Mouse (Mus musculus): Measurements from ENCODE around the gene Gm14496. TPM values are rescaled to one million over a fixed set of nuclear protein-coding genes. Genes with fewer than 3 reads are reported as not detected.
"Not testable (repeated sequence)": the region's sequence is repeated elsewhere in the genome, so short reads cannot be mapped to it uniquely, and the experiment has no call there.

Gm14496 gene
- total RNA-seq (2021) = not detected
- long read RNA-seq, experiment 1 = 0 reads
- long read RNA-seq, experiment 2 = 0 reads

DNA sequence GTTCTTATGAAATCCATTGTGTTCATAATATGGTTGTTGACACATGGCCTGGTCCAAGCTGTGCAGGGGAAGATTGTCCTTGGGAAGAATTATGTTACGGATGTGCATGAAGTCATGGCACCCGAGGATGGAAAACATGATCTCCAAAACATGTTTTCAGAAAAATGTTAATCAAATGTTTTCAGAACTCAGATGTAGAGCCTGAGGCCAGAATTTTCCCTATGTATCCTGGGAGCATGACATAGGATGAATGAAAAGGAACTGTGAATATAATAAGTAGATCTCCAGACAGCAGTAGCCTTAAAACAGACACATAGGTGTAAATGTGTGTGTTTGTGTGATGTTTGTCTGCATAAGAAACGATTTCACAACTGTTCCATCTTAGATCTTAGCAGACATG, at the start of gene Gm14496:
Gm14496 (plus strand) TSS at position 301 of the 400 bp plus-strand sequence.
- DNase-seq (ENCODE audit: low spot score in 2 of 2) = no peak

DNA sequence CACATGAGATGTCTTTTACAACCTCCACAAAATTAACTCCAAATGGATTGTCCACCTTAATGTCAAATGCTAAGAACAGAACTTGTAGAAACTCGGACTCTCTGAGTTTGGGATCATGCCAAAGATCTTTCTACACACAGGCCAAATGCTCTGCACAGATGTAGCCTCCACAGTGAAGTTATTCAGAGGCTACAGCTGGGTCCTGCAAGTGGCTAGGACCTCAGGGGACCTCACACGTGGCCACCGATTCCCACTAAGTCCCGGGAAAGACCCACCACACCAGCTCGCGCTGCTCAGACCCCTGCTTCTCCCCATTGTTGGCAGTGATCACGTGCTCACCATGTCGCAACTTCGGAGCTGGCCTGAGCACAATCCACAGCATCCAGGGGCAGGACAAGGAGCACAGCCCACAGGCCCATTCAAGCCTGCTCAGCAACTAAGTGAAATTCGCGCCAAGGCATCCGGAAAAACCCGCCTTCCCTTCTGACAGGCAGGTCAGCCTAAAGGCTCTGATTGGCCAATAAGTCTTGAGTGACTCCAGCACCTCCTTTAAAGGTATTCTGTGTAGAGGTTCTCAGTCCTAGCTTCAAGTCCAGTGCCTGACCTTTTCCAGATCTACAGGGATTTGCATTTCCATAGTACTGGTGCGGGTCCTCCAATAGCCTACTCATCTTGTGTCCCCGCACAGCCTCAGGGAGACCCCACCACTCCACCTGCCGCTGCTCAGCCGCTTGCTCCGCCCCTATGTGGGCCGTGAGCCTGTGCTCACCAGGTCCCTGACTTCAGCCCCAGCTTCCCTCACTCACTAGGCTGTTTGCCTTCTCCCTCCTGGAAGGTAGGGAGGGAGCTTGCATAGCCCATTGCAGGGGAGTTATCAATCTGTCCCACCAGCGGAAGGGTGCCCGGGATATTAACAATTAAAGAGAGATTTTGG, 37.9 kb upstream of the Gm14496 start:
- DNase-seq (ENCODE audit: low spot score in 2 of 2) = not testable (repeated sequence)

DNA sequence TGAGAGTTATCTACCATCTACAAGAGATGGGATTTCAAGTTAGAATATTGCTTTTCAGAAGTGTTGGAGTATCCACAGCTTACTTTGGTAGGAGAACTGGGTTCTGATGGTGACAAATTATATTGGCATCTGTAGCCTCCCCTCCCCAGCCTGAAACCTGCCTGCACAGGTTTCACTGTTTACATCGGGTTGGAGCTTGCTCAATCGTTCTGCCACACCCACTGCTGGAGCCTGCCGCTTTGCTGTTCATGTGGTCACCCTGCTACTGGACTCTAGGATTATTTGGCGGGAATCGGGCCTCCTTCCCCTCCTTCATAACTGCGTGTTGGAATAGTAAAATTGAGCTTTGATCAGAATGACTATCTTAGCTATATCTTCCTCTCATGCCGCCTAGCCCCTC, 22.5 kb upstream of the Gm14496 start:
- DNase-seq (ENCODE audit: low spot score in 2 of 2) = no peak

DNA sequence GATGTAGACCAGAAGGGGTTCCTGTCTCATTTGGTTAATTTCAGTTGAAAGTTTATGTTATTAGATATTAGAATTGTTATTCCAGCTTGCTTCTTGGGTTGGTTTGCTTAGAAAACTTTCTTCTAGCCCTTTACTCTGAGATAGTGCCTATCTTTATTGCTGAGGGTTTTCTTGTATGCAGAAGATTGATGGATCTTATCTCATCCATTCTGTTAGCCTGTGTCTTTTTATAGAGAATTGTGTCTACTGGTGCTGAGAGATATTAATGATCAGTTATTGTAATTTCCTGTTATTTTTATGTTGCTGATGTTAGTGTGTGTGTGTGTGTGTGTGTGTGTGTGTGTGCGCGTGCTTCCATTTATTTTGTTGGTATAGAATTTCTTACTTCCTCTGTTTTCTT, 21.7 kb upstream of the Gm14496 start:
- DNase-seq (ENCODE audit: low spot score in 2 of 2) = no peak

DNA sequence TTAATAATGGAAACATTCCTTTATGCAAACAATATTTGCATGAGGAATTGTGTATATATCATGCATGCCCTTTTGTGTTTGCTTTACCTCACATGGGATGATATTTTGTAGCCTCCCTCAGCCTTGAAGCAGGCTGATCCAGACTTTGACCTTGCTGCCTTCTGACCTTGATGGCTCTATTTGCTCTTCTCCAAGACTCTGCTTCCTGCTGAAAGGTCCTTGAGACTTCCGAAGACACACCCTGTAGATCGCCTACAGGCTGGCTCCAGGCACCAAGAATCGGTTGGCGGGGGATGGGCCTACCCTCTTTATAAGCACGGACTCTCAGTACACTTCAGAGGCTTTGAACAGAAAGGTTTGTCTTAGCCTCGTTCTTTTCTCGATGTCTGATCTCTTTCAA, 9.0 kb upstream of the Gm14496 start:
- DNase-seq (ENCODE audit: low spot score in 2 of 2) = not testable (repeated sequence)

Other genes starting within 250 kb of the Gm14496 start
- gene Myt1, start 227.8 kb upstream of the Gm14496 start, total RNA-seq (2021) = 10 to 100 TPM; 10.4 to 15.5 TPM
- 10 to 100 TPM; 81.2 to 83.6 TPM for gene Pcmtd2, start 153.3 kb upstream of the Gm14496 start, total RNA-seq (2021)
- gene Polr3k, start 126.8 kb upstream of the Gm14496 start, total RNA-seq (2021) = 10 to 100 TPM; 28.5 to 31.9 TPM